Mouse (Mus musculus): Measurements from ENCODE around the gene 9630041A04Rik. TPM values are rescaled to one million over a fixed set of nuclear protein-coding genes. Genes with fewer than 3 reads are reported as not detected.

The 9630041A04Rik gene
- polyA plus RNA-seq, 1 experiment from 2014 or later: not detected

GRCm38 (mm10) chr9:101868593-101868992, 7.0 kb downstream of the 9630041A04Rik start:
- H3K27me3 ChIP-seq (ENCODE audit: control insufficient read depth, insufficient read depth, low read length): no peaks in the 10 kb centered on the region
- no peaks in the 10 kb centered on the region for H3K4me1 ChIP-seq (ENCODE audit: control insufficient read depth, insufficient read depth, low read length)
- no peaks in the 10 kb centered on the region for H3K9me3 ChIP-seq (ENCODE audit: control insufficient read depth, low read length)
- no peak overlapping the region for H3K4me3 ChIP-seq (ENCODE audit: low read depth, low read length)
- no peak overlapping the region for H3K9ac ChIP-seq (ENCODE audit: low read length)
- H3K4me2 ChIP-seq (ENCODE audit: low read depth): no peak overlapping the region
- no peak for DNase-seq (ENCODE audit: low spot score)
- 93% methylated on average over 6 of the region's 6 CpGs for WGBS
- no peak overlapping the region for H3K27ac ChIP-seq (ENCODE audit: low read depth, low read length)
- H3K36me3 ChIP-seq (ENCODE audit: control insufficient read depth, insufficient read depth, low read length): no peaks in the 10 kb centered on the region
- ATAC-seq (ENCODE audit: insufficient read depth, low FRiP score, low TSS enrichment): no peak

DNA sequence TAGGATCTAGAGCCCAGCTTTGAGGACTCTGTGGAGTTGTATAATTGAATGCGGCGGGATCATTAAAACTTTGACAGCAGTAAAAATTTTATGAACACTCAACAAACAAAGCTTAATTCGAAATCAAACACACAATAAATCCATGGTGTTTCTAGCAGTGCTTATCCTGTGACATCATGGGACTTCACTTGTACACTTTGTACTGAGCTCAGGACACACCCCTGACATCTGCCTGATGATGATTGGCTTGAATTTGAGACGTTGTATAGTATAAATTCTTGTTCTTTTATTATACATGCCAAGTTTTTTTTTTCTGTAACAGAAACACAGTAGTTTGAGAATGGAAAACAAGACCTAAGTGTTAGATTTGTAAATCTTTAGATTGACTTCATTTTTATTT, 8.4 kb downstream of the 9630041A04Rik start:
- H3K4me1 ChIP-seq (ENCODE audit: control insufficient read depth, insufficient read depth, low read length): no peaks in the 10 kb centered on the region
- ATAC-seq (ENCODE audit: insufficient read depth, low FRiP score, low TSS enrichment): no peak
- DNase-seq (ENCODE audit: low spot score): no peak
- H3K36me3 ChIP-seq (ENCODE audit: control insufficient read depth, insufficient read depth, low read length): no peaks in the 10 kb centered on the region
- no peaks in the 10 kb centered on the region for H3K9me3 ChIP-seq (ENCODE audit: control insufficient read depth, low read length)
- H3K27ac ChIP-seq (ENCODE audit: low read depth, low read length): no peak overlapping the region
- H3K4me3 ChIP-seq (ENCODE audit: low read depth, low read length): no peak overlapping the region
- no peak overlapping the region for H3K4me2 ChIP-seq (ENCODE audit: low read depth)
- no peaks in the 10 kb centered on the region for H3K27me3 ChIP-seq (ENCODE audit: control insufficient read depth, insufficient read depth, low read length)
- WGBS: 80% methylated on average over 4 of the region's 4 CpGs
- no peak overlapping the region for H3K9ac ChIP-seq (ENCODE audit: low read length)

- Histone ChIP-seq H3K4me1 (ENCODE audit: control insufficient read depth, insufficient read depth, low read length) (no peaks in the 10 kb centered on the region), H3K4me3 (ENCODE audit: low read depth, low read length) (no peak overlapping the region), H3K9me3 (ENCODE audit: control insufficient read depth, low read length) (no peaks in the 10 kb centered on the region), H3K27ac (ENCODE audit: low read depth, low read length) (no peak overlapping the region), H3K9ac (ENCODE audit: low read length) (no peak overlapping the region), H3K36me3 (ENCODE audit: control insufficient read depth, insufficient read depth, low read length) (no peaks in the 10 kb centered on the region), H3K4me2 (ENCODE audit: low read depth) (no peak overlapping the region), H3K27me3 (ENCODE audit: control insufficient read depth, insufficient read depth, low read length) (no peaks in the 10 kb centered on the region)
- ATAC-seq (ENCODE audit: insufficient read depth, low FRiP score, low TSS enrichment) (no peak), DNase-seq (ENCODE audit: low spot score) (no peak)
- WGBS: 86% methylated on average over 1 of the region's 1 CpGs
Measured at GRCm38 (mm10) chr9:101875306-101875705, 13.7 kb downstream of the 9630041A04Rik start.

GRCm38 (mm10) chr9:101877109-101877987, 15.7 kb downstream of the 9630041A04Rik start:
- DNase-seq (ENCODE audit: low spot score) (no peak), ATAC-seq (ENCODE audit: insufficient read depth, low FRiP score, low TSS enrichment) (no peak)

GRCm38 (mm10) chr9:101883295-101883694, 21.7 kb downstream of the 9630041A04Rik start:
- no peaks in the 10 kb centered on the region for H3K9me3 ChIP-seq (ENCODE audit: control insufficient read depth, low read length)
- 76% methylated on average over 2 of the region's 2 CpGs for WGBS

More at GRCm38 (mm10) chr9:101877109-101877987, 15.7 kb downstream of the 9630041A04Rik start:
- H3K9me3 ChIP-seq (ENCODE audit: control insufficient read depth, low read length): no peaks in the 10 kb centered on the region
- H3K9ac ChIP-seq (ENCODE audit: low read length): no peak overlapping the region
- no peak overlapping the region for H3K4me3 ChIP-seq (ENCODE audit: low read depth, low read length)
- no peak overlapping the region for H3K27ac ChIP-seq (ENCODE audit: low read depth, low read length)
- no peak overlapping the region for H3K4me2 ChIP-seq (ENCODE audit: low read depth)
- no peaks in the 10 kb centered on the region for H3K4me1 ChIP-seq (ENCODE audit: control insufficient read depth, insufficient read depth, low read length)
- no peaks in the 10 kb centered on the region for H3K27me3 ChIP-seq (ENCODE audit: control insufficient read depth, insufficient read depth, low read length)
- no peaks in the 10 kb centered on the region for H3K36me3 ChIP-seq (ENCODE audit: control insufficient read depth, insufficient read depth, low read length)
- WGBS: 87% methylated on average over 11 of the region's 11 CpGs

GRCm38 (mm10) chr9:101897851-101898250, 36.2 kb downstream of the 9630041A04Rik start:
- H3K27me3 ChIP-seq (ENCODE audit: control insufficient read depth, insufficient read depth, low read length): no peaks in the 10 kb centered on the region
- no peaks in the 10 kb centered on the region for H3K9me3 ChIP-seq (ENCODE audit: control insufficient read depth, low read length)
- no peak overlapping the region for H3K9ac ChIP-seq (ENCODE audit: low read length)
- no peak for ATAC-seq (ENCODE audit: insufficient read depth, low FRiP score, low TSS enrichment)
- no peak overlapping the region for H3K4me3 ChIP-seq (ENCODE audit: low read depth, low read length)
- H3K27ac ChIP-seq (ENCODE audit: low read depth, low read length): no peak overlapping the region
- no peak for DNase-seq (ENCODE audit: low spot score)
- no peaks in the 10 kb centered on the region for H3K4me1 ChIP-seq (ENCODE audit: control insufficient read depth, insufficient read depth, low read length)
- H3K4me2 ChIP-seq (ENCODE audit: low read depth): no peak overlapping the region
- H3K36me3 ChIP-seq (ENCODE audit: control insufficient read depth, insufficient read depth, low read length): no peaks in the 10 kb centered on the region
- 98% methylated on average over 1 of the region's 1 CpGs for WGBS

More at GRCm38 (mm10) chr9:101883295-101883694, 21.7 kb downstream of the 9630041A04Rik start:
- ATAC-seq (ENCODE audit: insufficient read depth, low FRiP score, low TSS enrichment): no peak
- Histone ChIP-seq H3K27me3 (ENCODE audit: control insufficient read depth, insufficient read depth, low read length) (no peaks in the 10 kb centered on the region), H3K4me2 (ENCODE audit: low read depth) (no peak overlapping the region), H3K4me3 (ENCODE audit: low read depth, low read length) (no peak overlapping the region), H3K9ac (ENCODE audit: low read length) (no peak overlapping the region), H3K36me3 (ENCODE audit: control insufficient read depth, insufficient read depth, low read length) (no peaks in the 10 kb centered on the region), H3K27ac (ENCODE audit: low read depth, low read length) (no peak overlapping the region), H3K4me1 (ENCODE audit: control insufficient read depth, insufficient read depth, low read length) (no peaks in the 10 kb centered on the region)
- DNase-seq (ENCODE audit: low spot score): no peak

DNA sequence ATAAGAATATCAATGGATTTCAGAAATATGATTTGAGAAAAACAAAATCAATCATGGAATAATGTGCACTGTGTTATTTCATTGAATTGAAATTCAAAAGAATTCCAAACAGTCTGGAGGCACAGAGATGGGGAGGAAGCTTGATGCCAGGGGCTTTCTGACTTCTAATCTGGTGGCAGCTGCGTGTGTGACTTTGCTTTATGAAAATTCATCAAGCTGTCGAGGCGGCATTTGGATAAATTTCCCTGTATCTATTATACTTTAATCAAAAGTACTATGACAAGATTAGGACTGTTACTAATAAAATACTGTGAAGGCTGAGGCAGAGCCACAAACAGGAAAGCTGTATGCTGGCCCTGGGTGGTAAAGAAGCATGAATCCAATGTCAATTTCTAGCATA, 41.8 kb downstream of the 9630041A04Rik start:
- 87% methylated on average over 3 of the region's 3 CpGs for WGBS
- H3K9ac ChIP-seq (ENCODE audit: low read length): no peak overlapping the region
- no peak overlapping the region for H3K4me2 ChIP-seq (ENCODE audit: low read depth)
- no peaks in the 10 kb centered on the region for H3K9me3 ChIP-seq (ENCODE audit: control insufficient read depth, low read length)
- no peaks in the 10 kb centered on the region for H3K4me1 ChIP-seq (ENCODE audit: control insufficient read depth, insufficient read depth, low read length)
- DNase-seq (ENCODE audit: low spot score): no peak
- no peak for ATAC-seq (ENCODE audit: insufficient read depth, low FRiP score, low TSS enrichment)
- no peak overlapping the region for H3K4me3 ChIP-seq (ENCODE audit: low read depth, low read length)
- no peaks in the 10 kb centered on the region for H3K36me3 ChIP-seq (ENCODE audit: control insufficient read depth, insufficient read depth, low read length)
- H3K27ac ChIP-seq (ENCODE audit: low read depth, low read length): no peak overlapping the region
- H3K27me3 ChIP-seq (ENCODE audit: control insufficient read depth, insufficient read depth, low read length): no peaks in the 10 kb centered on the region

DNA sequence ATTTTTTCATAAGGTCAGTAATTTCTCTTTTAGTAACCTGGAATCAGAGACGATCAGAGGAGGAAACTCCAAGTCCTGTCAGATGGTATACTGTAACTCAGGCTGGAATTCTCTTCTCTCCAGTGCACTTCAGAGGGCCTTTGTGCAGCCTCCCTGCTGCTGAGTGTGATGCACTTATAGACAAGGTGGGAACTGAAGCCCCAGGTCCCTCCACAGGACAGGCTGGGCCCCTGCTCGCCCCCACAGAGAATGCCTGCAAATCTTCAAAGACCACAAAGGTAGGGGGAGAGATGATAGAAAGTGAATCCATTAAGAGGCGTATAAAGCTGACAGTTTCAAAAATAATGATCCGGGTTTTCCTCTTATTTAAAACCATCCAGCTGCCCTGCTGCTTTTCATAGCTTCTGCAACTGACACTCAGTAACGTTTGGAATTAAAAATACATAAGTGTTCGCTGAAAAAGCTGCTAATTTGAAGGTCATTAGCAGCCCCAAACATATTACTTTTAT, 46.2 kb downstream of the 9630041A04Rik start:
- WGBS: 59% methylated on average over 6 of the region's 6 CpGs
- Histone ChIP-seq H3K27me3 (ENCODE audit: control insufficient read depth, insufficient read depth, low read length) (no peaks in the 10 kb centered on the region), H3K9me3 (ENCODE audit: control insufficient read depth, low read length) (no peaks in the 10 kb centered on the region), H3K4me1 (ENCODE audit: control insufficient read depth, insufficient read depth, low read length) (peaks cover 12% of the 10 kb centered on the region), H3K4me3 (ENCODE audit: low read depth, low read length) (no peak overlapping the region), H3K27ac (ENCODE audit: low read depth, low read length) (no peak overlapping the region), H3K4me2 (ENCODE audit: low read depth) (no peak overlapping the region), H3K36me3 (ENCODE audit: control insufficient read depth, insufficient read depth, low read length) (no peaks in the 10 kb centered on the region), H3K9ac (ENCODE audit: low read length) (no peak overlapping the region)
- no peak for ATAC-seq (ENCODE audit: insufficient read depth, low FRiP score, low TSS enrichment)
- DNase-seq (ENCODE audit: low spot score): no peak

- H3K9ac ChIP-seq (ENCODE audit: low read length): 0 out of 2 replicates have a peak overlapping the region, but pooled peaks have one; percentile 6
- DNase-seq (ENCODE audit: low spot score) (peak; percentile 35), ATAC-seq (ENCODE audit: insufficient read depth, low FRiP score, low TSS enrichment) (peak; percentile 53)
- no peaks in the 10 kb centered on the region for H3K36me3 ChIP-seq (ENCODE audit: control insufficient read depth, insufficient read depth, low read length)
- no peak overlapping the region for H3K4me3 ChIP-seq (ENCODE audit: low read depth, low read length)
- no peaks in the 10 kb centered on the region for H3K27me3 ChIP-seq (ENCODE audit: control insufficient read depth, insufficient read depth, low read length)
- no peak overlapping the region for H3K4me2 ChIP-seq (ENCODE audit: low read depth)
- 39% methylated on average over 5 of the region's 5 CpGs for WGBS
- peaks cover 12% of the 10 kb centered on the region for H3K4me1 ChIP-seq (ENCODE audit: control insufficient read depth, insufficient read depth, low read length)
- no peak overlapping the region for H3K27ac ChIP-seq (ENCODE audit: low read depth, low read length)
- H3K9me3 ChIP-seq (ENCODE audit: control insufficient read depth, low read length): no peaks in the 10 kb centered on the region
Measured at GRCm38 (mm10) chr9:101908849-101909248, 47.2 kb downstream of the 9630041A04Rik start.

All from neural tube, embryonic 11.5 days (tissue).